Mouse (Mus musculus): Measurements from ENCODE around the gene Ppp1r3g.

DNA sequence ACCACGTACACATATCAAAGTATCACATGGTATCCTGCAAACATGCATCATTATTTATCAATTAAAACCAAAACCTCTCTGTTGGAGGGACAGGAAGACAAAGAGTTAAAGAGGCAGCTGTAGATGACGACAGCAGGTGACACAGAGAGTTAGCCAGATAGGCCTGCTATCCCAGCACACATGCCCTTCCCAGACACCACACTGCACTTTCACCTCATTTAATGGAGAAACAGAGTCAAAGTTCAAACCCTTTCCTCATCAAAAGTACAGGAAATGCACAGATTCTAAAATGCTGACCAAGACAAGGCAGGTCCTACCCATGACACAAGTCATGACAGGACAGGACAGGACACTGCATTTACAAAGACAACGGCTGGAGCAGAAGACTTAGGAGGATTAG, 57.0 kb downstream of the Ppp1r3g start:
- TF ChIP-seq CTCF (IDR thresholded peaks at IDR 0.05; ENCODE audit: low read depth) (no peak), EP300 (IDR thresholded peaks at IDR 0.05; ENCODE audit: low read depth) (no peak)

All from liver, embryonic 14.5 days (tissue).